Mouse (Mus musculus): ENCODE measurements around the gene Dlg5.

Gene Dlg5

GRCm38 (mm10) chr14:24245177-24246081 lies at the start of gene Dlg5:
Gene Dlg5 (minus strand): TSS chr14:24245920.
- peak; percentile 28 to 29 for DNase-seq (ENCODE audit: low spot score in 2 of 2)

- no peak for DNase-seq (ENCODE audit: low spot score in 2 of 2)
Measured at GRCm38 (mm10) chr14:24293631-24294030, 47.9 kb upstream of the Dlg5 start.

- DNase-seq (ENCODE audit: low spot score in 2 of 2) = no peak
Measured at GRCm38 (mm10) chr14:24292914-24293313, 47.2 kb upstream of the Dlg5 start, which contains the start of gene E330034G19Rik. Gene E330034G19Rik (plus strand): TSS chr14:24293214.

- DNase-seq (ENCODE audit: low spot score in 2 of 2) = no peak
Measured at GRCm38 (mm10) chr14:24290726-24291125, 45.0 kb upstream of the Dlg5 start.

- DNase-seq (ENCODE audit: low spot score in 2 of 2) = no peak
Measured at GRCm38 (mm10) chr14:24286136-24286535, 40.4 kb upstream of the Dlg5 start.

GRCm38 (mm10) chr14:24282276-24282675 lies 36.6 kb upstream of the Dlg5 start:
- no peak for DNase-seq (ENCODE audit: low spot score in 2 of 2)

DNA sequence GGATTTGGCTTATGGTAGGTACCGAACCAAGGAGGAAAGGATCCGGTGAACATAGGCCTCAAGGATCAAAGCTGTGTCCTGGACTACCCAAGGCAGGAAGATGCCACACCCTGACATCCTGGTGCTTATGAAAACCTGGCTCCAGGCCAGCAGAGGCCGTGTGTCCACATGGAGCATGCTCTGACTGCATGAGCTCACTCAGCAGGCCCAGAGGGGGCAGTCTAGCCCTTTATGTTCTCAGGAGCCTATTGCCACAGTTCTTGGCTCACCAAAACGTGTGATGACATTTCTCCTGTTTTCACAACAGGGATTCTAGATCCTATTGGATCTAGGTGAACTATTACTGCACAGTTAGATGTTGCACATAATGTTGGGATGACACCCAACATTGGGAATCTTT lies 35.6 kb upstream of the Dlg5 start:
- no peak for DNase-seq (ENCODE audit: low spot score in 2 of 2)

DNA sequence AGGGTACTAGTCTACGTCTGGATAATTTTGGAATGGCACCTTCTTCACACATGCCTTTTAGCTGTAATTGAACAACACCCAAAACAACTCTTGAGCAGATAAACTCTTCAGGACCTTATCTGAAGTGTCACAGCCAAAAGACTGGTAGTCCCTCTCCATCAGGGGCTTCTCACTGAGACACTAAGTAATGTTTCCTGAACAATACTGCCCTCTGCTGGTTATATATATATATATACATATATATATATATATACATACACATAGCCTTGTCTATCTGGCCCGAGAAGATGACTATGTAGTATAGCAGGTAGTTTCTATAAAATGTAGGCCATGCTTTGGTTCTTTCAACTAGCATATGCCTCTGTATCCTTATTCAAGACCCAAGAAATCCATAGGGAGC lies 29.8 kb upstream of the Dlg5 start:
- DNase-seq (ENCODE audit: low spot score in 2 of 2) = no peak

GRCm38 (mm10) chr14:24273575-24273974 lies 27.9 kb upstream of the Dlg5 start:
- no peak for DNase-seq (ENCODE audit: low spot score in 2 of 2)

DNA sequence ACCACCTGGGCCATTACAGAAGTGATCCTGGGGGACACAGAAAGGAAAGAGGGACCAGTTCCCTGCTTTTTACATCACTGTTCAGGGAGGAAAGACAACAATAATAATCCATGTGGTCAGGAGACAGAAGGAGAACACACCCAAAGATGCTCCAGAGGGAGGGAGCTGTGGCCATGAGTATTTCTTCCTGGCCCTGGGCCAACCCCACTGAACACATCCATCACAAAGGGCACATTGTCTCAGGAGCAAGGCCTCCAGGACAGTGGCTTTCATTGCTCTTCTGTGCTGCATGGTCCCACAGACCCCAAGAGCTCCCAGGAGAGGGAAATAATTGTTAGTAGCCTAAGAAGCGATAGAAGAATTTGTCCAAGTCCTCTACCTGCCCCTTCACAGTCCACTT lies 23.9 kb upstream of the Dlg5 start:
- no peak for DNase-seq (ENCODE audit: low spot score in 2 of 2)

DNA sequence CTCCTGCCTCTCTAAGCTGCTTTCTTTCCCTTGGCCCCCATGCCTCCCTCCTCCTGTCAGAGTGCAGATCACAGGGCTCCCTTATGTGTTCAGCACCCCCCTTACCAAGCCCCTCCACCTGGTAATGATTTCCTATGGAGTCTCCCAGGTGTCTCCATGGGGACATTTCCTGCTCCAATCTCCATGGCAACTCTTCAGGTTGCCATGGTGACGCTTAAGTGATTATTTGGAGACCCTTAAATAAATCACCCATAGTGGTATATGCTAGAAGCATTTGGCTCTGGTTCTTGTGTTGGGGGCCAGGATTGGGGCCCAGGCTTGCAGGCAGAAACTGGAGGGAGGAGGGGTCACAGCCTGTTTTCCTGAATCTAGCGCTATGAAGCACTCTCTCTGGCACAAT lies 17.2 kb upstream of the Dlg5 start:
- DNase-seq (ENCODE audit: low spot score in 2 of 2) = no peak

GRCm38 (mm10) chr14:24262382-24262781 lies 16.7 kb upstream of the Dlg5 start:
- DNase-seq (ENCODE audit: low spot score in 2 of 2) = no peak

DNA sequence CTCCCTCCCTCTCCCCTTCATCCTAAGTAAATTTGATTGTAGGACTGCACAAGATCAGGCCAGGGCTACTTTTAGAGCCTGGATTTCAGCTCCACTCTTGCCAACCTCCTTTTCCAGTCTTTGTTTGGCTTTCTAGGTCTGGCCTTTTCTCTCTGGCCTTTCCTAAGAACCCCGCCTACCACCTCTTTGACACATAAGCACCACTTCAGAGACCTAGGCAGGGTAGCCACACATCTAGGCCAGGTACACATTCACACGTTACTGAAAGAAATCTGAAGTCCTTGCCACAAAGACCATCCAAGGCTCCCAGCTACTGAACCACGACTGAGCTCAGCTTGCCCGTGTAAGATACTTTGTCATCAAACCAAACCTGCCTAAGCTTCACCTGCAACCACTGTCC lies 14.7 kb upstream of the Dlg5 start:
- DNase-seq (ENCODE audit: low spot score in 2 of 2) = no peak

DNA sequence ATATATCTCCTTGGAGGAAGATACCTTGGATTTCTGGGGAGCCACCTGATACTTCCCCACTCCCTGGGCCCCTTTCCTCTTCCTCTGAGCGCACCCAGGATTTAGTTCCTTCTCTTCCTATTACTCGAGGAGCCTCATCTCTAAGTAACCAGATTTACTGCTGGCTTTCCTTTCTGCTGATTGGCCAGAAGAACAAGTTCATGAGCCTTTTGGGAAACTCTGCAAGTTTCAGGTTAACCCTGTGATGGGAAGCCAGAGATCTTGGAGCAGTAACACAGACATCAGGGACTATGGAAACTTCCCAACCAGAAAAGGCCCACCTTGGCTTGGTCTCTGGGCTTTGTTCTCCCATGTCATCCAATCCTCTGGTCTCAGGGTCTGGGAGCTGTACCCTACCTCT lies 10.2 kb upstream of the Dlg5 start:
- DNase-seq (ENCODE audit: low spot score in 2 of 2) = no peak

DNA sequence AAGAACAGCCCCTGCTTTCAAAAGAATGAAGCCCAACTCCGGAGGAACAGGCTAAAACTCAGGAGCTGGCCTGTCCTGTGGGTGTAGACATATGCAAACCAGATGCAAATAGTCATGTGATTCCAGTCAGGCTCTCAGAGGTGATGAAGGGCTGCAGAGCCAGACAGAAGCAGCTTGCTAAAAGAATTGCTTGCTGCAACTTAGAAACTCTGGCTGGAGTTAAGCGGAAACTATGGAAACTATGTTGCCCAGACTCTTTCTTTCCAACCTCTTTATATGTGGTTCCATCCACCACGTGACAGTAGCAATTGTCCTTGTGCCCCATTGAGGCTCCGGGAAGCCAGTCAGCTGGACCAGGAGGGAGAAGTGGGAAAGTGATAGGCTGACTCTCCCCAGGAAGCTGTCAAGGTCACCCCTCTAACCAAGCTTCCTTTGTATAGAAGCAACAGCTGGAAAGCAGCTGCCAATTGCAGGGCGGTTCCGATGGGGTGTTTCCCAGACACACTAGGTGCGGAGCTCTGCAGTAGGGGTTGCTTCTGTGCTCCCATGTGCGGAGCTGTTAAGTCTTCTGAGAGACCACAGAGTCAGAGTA lies 8.0 kb upstream of the Dlg5 start:
- DNase-seq (ENCODE audit: low spot score in 2 of 2) = no peak

DNA sequence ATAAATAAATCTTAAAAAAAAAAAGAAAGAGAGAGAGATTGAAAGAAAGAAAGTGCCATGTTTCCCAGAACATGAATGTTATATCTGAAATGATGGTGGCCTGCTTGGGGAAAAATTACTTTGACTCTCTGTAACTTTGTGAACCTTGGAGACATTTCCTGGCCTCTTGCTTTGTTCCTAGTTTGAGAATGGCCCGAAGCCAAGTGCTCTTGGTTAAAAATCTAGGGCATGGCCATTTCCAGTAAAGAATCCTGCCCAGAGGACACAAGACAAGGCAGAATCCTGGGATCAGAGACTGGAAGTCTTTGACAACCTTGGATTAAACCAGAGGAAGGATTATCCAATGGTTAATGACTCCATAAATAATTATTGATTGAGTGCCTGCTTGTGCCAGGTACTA lies 5.6 kb upstream of the Dlg5 start:
- no peak for DNase-seq (ENCODE audit: low spot score in 2 of 2)

GRCm38 (mm10) chr14:24249926-24250325 lies 4.2 kb upstream of the Dlg5 start:
- no peak for DNase-seq (ENCODE audit: low spot score in 2 of 2)

DNA sequence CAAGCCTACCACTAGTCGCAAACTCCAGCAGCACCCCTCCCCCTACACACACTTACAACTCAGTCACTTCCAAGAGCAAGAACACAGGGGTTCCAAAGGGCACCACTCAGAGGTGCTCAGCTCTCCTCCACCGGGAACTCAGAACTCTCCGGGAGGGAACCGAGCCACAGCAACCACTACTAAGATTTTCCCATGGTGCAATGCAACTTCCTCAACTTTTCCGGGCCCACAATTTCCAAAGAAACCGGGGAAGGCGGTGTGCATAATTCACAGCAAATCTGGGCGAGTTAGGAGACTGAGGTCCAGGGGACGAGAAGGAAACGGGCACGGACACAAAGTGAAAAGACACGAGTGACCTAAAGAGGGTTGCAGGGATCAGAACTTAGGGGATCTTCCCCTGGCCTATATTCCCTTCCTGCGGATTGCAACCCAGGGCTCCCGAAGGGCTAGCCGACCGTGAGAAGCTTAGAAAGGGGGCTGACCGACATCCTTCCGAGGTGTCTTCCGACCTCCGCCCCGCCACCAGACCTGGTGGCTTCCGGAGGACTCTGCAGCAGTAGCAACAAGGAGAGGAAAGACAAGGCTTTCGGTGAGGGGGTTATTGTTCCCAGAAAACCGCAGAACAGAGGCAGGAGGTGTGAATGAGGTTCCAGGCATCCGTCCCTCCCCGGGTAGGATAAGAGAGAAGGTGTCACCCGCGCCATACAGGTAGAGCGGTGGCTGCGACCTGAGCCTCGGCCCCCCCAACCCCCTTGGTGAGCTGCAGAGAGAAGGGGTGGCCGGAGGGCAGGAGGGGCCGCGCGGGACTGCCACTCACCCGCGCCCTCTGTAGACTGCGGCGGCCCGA lies 1.2 kb downstream of the Dlg5 start:
- DNase-seq (ENCODE audit: low spot score in 2 of 2) = peak in 1 of 2 experiments; percentile 20

GRCm38 (mm10) chr14:24242016-24242415 lies 3.7 kb downstream of the Dlg5 start:
- DNase-seq (ENCODE audit: low spot score in 2 of 2) = no peak

GRCm38 (mm10) chr14:24240831-24241230 lies 4.9 kb downstream of the Dlg5 start:
- no peak for DNase-seq (ENCODE audit: low spot score in 2 of 2)

GRCm38 (mm10) chr14:24239651-24240050 lies 6.1 kb downstream of the Dlg5 start:
- no peak for DNase-seq (ENCODE audit: low spot score in 2 of 2)

- DNase-seq (ENCODE audit: low spot score in 2 of 2) = no peak
Measured at GRCm38 (mm10) chr14:24235954-24236353, 9.8 kb downstream of the Dlg5 start.
